14 mouse cellular contexts compared by ENCODE assay signal in genomic region chr1:187799300-187799699, GRCm38 (mm10).
DNase-seq lines count a peak whose midpoint lies in the region; ATAC-seq and TF ChIP-seq lines count a peak whose summit lies in the region.
"Had no signal": no experiment of that assay in that cellular context is flagged by ENCODE, and none has a peak within 500 bp of the region (broad histone marks: within the 10 kb centered on the region; RNA-seq: fewer than 3 reads in every experiment).

No protein-coding gene starts in this region.

- no peak overlapping the region for H3K4me2 ChIP-seq in heart, embryonic 11.5 days
- H3K4me2 ChIP-seq in liver, embryonic 11.5 days: no peak overlapping the region
- H3K4me2 ChIP-seq in embryonic facial prominence, embryonic 15.5 days (replicated peaks): no peak overlapping the region
- no peak overlapping the region for H3K4me2 ChIP-seq in liver, postnatal 0 days (ENCODE audit: low read depth, low read length)

- H3K9ac ChIP-seq in heart, embryonic 11.5 days (ENCODE audit: low read depth, low read length): no peak overlapping the region
- H3K9ac ChIP-seq in liver, embryonic 11.5 days (ENCODE audit: low read depth, low read length): no peak overlapping the region
- no peak overlapping the region for H3K9ac ChIP-seq in embryonic facial prominence, embryonic 15.5 days
- H3K9ac ChIP-seq in liver, postnatal 0 days (replicated peaks): no peak overlapping the region
- H3K9ac ChIP-seq: forebrain, postnatal 0 days had no signal

- WGBS in heart, embryonic 10.5 days: 79% methylated on average over 7 of the region's 7 CpGs
- WGBS in heart, embryonic 11.5 days (ENCODE audit: insufficient replicate concordance): 65% methylated on average over 7 of the region's 7 CpGs
- WGBS in liver, embryonic 11.5 days: 81% methylated on average over 7 of the region's 7 CpGs
- 40% methylated on average over 7 of the region's 7 CpGs for WGBS in embryonic facial prominence, embryonic 15.5 days
- WGBS in liver, postnatal 0 days (ENCODE audit: insufficient replicate concordance): 53% methylated on average over 7 of the region's 7 CpGs
- WGBS in thymus, adult 2 months: 82% methylated on average over 7 of the region's 7 CpGs

- no peak overlapping the region for H3K27ac ChIP-seq in heart, embryonic 10.5 days
- H3K27ac ChIP-seq in heart, embryonic 11.5 days (ENCODE audit: low read depth, low read length): no peak overlapping the region
- no peak overlapping the region for H3K27ac ChIP-seq in liver, embryonic 11.5 days (ENCODE audit: low read depth, low read length)
- no peak overlapping the region for H3K27ac ChIP-seq in embryonic facial prominence, embryonic 15.5 days (replicated peaks)
- no peak overlapping the region for H3K27ac ChIP-seq in liver, postnatal 0 days (ENCODE audit: low read depth)
- no peak overlapping the region for H3K27ac ChIP-seq in thymus, adult 2 months (ENCODE audit: control insufficient read depth, insufficient read depth, low read length)
- H3K27ac ChIP-seq: layer of hippocampus, adult 2 months had no signal

- DNase-seq in heart, embryonic 10.5 days (ENCODE audit: low spot score): peak; percentile 73
- DNase-seq in liver: peak; percentile 14
- no peak for DNase-seq in liver, embryonic 11.5 days (ENCODE audit: low spot score)
- peak; percentile 73 for DNase-seq in liver, postnatal 0 days
- no peak for DNase-seq in right cerebral cortex, postnatal 36 days (ENCODE audit: low spot score in 2 of 2)
- no peak for DNase-seq in thymus, adult 2 months
- DNase-seq: adrenal gland, postnatal 25 days; cerebellum, adult 18-20 months; forebrain, postnatal 0 days had no signal

- TF ChIP-seq CTCF in liver, postnatal 0 days (IDR thresholded peaks at IDR 0.05; ENCODE audit: low read depth): no peak
- TF ChIP-seq CTCF in thymus, adult 2 months (IDR thresholded peaks at IDR 0.05; ENCODE audit: borderline replicate concordance, control insufficient read depth, extremely low read depth, insufficient read depth, low read length, poor library complexity): no peak

- H3K36me3 ChIP-seq in heart, embryonic 10.5 days: no peaks in the 10 kb centered on the region
- no peaks in the 10 kb centered on the region for H3K36me3 ChIP-seq in heart, embryonic 11.5 days (ENCODE audit: control insufficient read depth, insufficient read depth, low read length)
- H3K36me3 ChIP-seq in liver, embryonic 11.5 days (ENCODE audit: control insufficient read depth, insufficient read depth, low read length): no peaks in the 10 kb centered on the region
- H3K36me3 ChIP-seq in embryonic facial prominence, embryonic 15.5 days: no peaks in the 10 kb centered on the region
- no peaks in the 10 kb centered on the region for H3K36me3 ChIP-seq in liver, postnatal 0 days (replicated peaks; ENCODE audit: insufficient read depth, low read length)
- no peaks in the 10 kb centered on the region for H3K36me3 ChIP-seq in thymus, adult 2 months (ENCODE audit: control insufficient read depth, insufficient read depth, low read length)

- no peaks in the 10 kb centered on the region for H3K27me3 ChIP-seq in heart, embryonic 10.5 days (ENCODE audit: insufficient read depth, poor library complexity, severe bottlenecking)
- no peaks in the 10 kb centered on the region for H3K27me3 ChIP-seq in heart, embryonic 11.5 days (ENCODE audit: control insufficient read depth, insufficient read depth, low read length)
- no peaks in the 10 kb centered on the region for H3K27me3 ChIP-seq in liver, embryonic 11.5 days (replicated peaks; ENCODE audit: control insufficient read depth, insufficient read depth, low read length)
- no peaks in the 10 kb centered on the region for H3K27me3 ChIP-seq in embryonic facial prominence, embryonic 15.5 days
- no peaks in the 10 kb centered on the region for H3K27me3 ChIP-seq in liver, postnatal 0 days (ENCODE audit: insufficient read depth, low read length)
- no peaks in the 10 kb centered on the region for H3K27me3 ChIP-seq in thymus, adult 2 months (ENCODE audit: control insufficient read depth, insufficient read depth, low read length)
- H3K27me3 ChIP-seq: Patski had no signal

- H3K4me3 ChIP-seq in heart, embryonic 10.5 days: no peak overlapping the region
- no peak overlapping the region for H3K4me3 ChIP-seq in heart, embryonic 11.5 days (ENCODE audit: low read depth, low read length)
- H3K4me3 ChIP-seq in liver, embryonic 11.5 days (ENCODE audit: low read depth, low read length): no peak overlapping the region
- H3K4me3 ChIP-seq in embryonic facial prominence, embryonic 15.5 days (replicated peaks): no peak overlapping the region
- no peak overlapping the region for H3K4me3 ChIP-seq in liver, postnatal 0 days (ENCODE audit: low read depth, low read length)
- H3K4me3 ChIP-seq in thymus, adult 2 months (ENCODE audit: control insufficient read depth, insufficient read depth, low read length): no peak overlapping the region
- H3K4me3 ChIP-seq: layer of hippocampus, adult 2 months had no signal

- TF ChIP-seq EP300 in liver, postnatal 0 days (IDR thresholded peaks at IDR 0.05; ENCODE audit: low read depth): 0 out of 2 replicates have a peak, but pooled peaks have one; percentile 14

- no peak for ATAC-seq in heart, embryonic 11.5 days (replicated peaks; ENCODE audit: insufficient number of reproducible peaks, low FRiP score, low TSS enrichment)
- no peak for ATAC-seq in liver, embryonic 11.5 days (replicated peaks; ENCODE audit: low FRiP score)
- ATAC-seq in embryonic facial prominence, embryonic 15.5 days (ENCODE audit: insufficient number of reproducible peaks, low FRiP score, low TSS enrichment, low read depth): peak; percentile 63; the same call in 1 of the 2 replicates
- ATAC-seq in liver, postnatal 0 days: peak; percentile 89
- ATAC-seq: CD4-positive, CD25-positive, alpha-beta regulatory T cell, adult 4 months; forebrain, postnatal 0 days; Patski had no signal

- H3K4me1 ChIP-seq in heart, embryonic 10.5 days: peaks cover 28% of the 10 kb centered on the region
- peaks cover 20% of the 10 kb centered on the region for H3K4me1 ChIP-seq in heart, embryonic 11.5 days (ENCODE audit: control insufficient read depth, insufficient read depth, low read length)
- H3K4me1 ChIP-seq in liver, embryonic 11.5 days (replicated peaks; ENCODE audit: control insufficient read depth, insufficient read depth, low read length): no peaks in the 10 kb centered on the region
- H3K4me1 ChIP-seq in embryonic facial prominence, embryonic 15.5 days: peaks cover 19% of the 10 kb centered on the region
- H3K4me1 ChIP-seq in liver, postnatal 0 days (ENCODE audit: insufficient read depth): no peaks in the 10 kb centered on the region; the same call in 1 of the 2 replicates
- no peaks in the 10 kb centered on the region for H3K4me1 ChIP-seq in thymus, adult 2 months (replicated peaks; ENCODE audit: control insufficient read depth, insufficient read depth, low read length)

- no peak for TF ChIP-seq POLR2A in thymus, adult 2 months (IDR thresholded peaks at IDR 0.05; ENCODE audit: control insufficient read depth, extremely low read depth, insufficient read depth, low read length, poor library complexity)

- no peaks in the 10 kb centered on the region for H3K9me3 ChIP-seq in heart, embryonic 10.5 days
- no peaks in the 10 kb centered on the region for H3K9me3 ChIP-seq in heart, embryonic 11.5 days (replicated peaks; ENCODE audit: control insufficient read depth, low read length)
- H3K9me3 ChIP-seq in liver, embryonic 11.5 days (ENCODE audit: control insufficient read depth, low read length): no peaks in the 10 kb centered on the region
- H3K9me3 ChIP-seq in embryonic facial prominence, embryonic 15.5 days (replicated peaks): no peaks in the 10 kb centered on the region
- H3K9me3 ChIP-seq in liver, postnatal 0 days (ENCODE audit: low read length): no peaks in the 10 kb centered on the region

Comparison
In these comparisons a context has a peak if more than half of its experiments do, and no peak if none do; other contexts are left out.
1. DNase-seq: peak in heart, embryonic 10.5 days (single experiment), liver (single experiment) and liver, postnatal 0 days (single experiment); none in liver, embryonic 11.5 days (single experiment), right cerebral cortex, postnatal 36 days (0 of 2) and thymus, adult 2 months (single experiment).
2. ATAC-seq: peak in embryonic facial prominence, embryonic 15.5 days (single experiment) and liver, postnatal 0 days (single experiment); none in heart, embryonic 11.5 days (single experiment) and liver, embryonic 11.5 days (single experiment).